Mouse (Mus musculus): ENCODE measurements at regions not wholly inside any gene's neighbourhood (a gene's known extent, or its start where the extent isn't known, plus 50 kb on each side); places are given as distances from the start of the nearest gene placed in this dataset.

DNA sequence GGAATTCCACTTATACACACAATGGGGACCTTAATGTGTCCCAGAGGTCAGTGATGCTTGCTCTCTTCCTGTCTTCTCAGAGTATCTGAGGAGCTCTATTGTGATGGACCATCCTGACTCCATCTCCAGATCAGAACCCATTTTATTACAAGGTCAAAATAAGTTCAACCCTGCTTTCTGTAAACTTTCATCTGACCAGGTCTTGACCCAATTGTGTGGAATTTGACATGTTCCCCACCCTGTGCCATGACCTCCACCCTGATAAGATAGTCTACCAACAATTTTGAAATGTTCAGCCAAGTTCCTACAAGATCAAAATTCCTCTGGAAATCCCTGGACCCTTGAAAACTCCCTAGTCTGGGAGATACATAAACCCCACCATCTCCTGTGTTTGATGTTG, 133.7 kb downstream of the Rpap3 start:
- TF ChIP-seq GATA1 (IDR thresholded peaks at IDR 0.05; ENCODE audit: borderline replicate concordance, low read length) (no peak), FLI1 (IDR thresholded peaks at IDR 0.05; ENCODE audit: low read length) (no peak)

All from megakaryocyte, embryonic 14.5 days (primary cell).